Mouse (Mus musculus): ENCODE results near the gene Npas3. TPM values are rescaled to one million over a fixed set of nuclear protein-coding genes. Genes with fewer than 3 reads are reported as not detected.

Gene Npas3
- polyA plus RNA-seq, 1 experiment, result not detected

GRCm38 (mm10) chr12:53801831-53802230 is 553.4 kb downstream of the Npas3 start:
- TF ChIP-seq GATA1 (IDR thresholded peaks at IDR 0.05; ENCODE audit: low read length) (no peak), TAL1 (IDR thresholded peaks at IDR 0.05; ENCODE audit: low read length) (no peak)
- Histone ChIP-seq H3K27me3 (ENCODE audit: control insufficient read depth) (no peaks in the 10 kb centered on the region; the same call in 1 of the 2 replicates), H3K36me3 (ENCODE audit: control insufficient read depth) (no peaks in the 10 kb centered on the region), H3K4me1 (ENCODE audit: control insufficient read depth) (no peaks in the 10 kb centered on the region), H3K9me3 (ENCODE audit: control insufficient read depth, low read length) (no peaks in the 10 kb centered on the region), H3K4me3 (replicated peaks) (no peak overlapping the region)

- Histone ChIP-seq H3K36me3 (ENCODE audit: control insufficient read depth) (no peaks in the 10 kb centered on the region), H3K4me3 (replicated peaks) (no peak overlapping the region), H3K4me1 (ENCODE audit: control insufficient read depth) (no peaks in the 10 kb centered on the region), H3K27me3 (ENCODE audit: control insufficient read depth) (no peaks in the 10 kb centered on the region; the same call in 1 of the 2 replicates), H3K9me3 (ENCODE audit: control insufficient read depth, low read length) (no peaks in the 10 kb centered on the region)
- no peak for TF ChIP-seq GATA1 (IDR thresholded peaks at IDR 0.05; ENCODE audit: low read length)
- no peak for TF ChIP-seq TAL1 (IDR thresholded peaks at IDR 0.05; ENCODE audit: low read length)
These were observed 553.9 kb downstream of the Npas3 start for GRCm38 (mm10) chr12:53802381-53802780.

- H3K4me3 ChIP-seq (replicated peaks), result no peak overlapping the region
- no peaks in the 10 kb centered on the region for H3K4me1 ChIP-seq (ENCODE audit: control insufficient read depth)
- no peaks in the 10 kb centered on the region for H3K9me3 ChIP-seq (ENCODE audit: control insufficient read depth, low read length)
- no peak for TF ChIP-seq GATA1 (IDR thresholded peaks at IDR 0.05; ENCODE audit: low read length)
- no peak for TF ChIP-seq TAL1 (IDR thresholded peaks at IDR 0.05; ENCODE audit: low read length)
- H3K27me3 ChIP-seq (ENCODE audit: control insufficient read depth), result no peaks in the 10 kb centered on the region
- H3K36me3 ChIP-seq (ENCODE audit: control insufficient read depth), result no peaks in the 10 kb centered on the region
These were observed 561.6 kb downstream of the Npas3 start for GRCm38 (mm10) chr12:53810081-53810480.

GRCm38 (mm10) chr12:53814291-53814690 is 565.8 kb downstream of the Npas3 start:
- no peak for TF ChIP-seq TAL1 (IDR thresholded peaks at IDR 0.05; ENCODE audit: low read length)
- TF ChIP-seq GATA1 (IDR thresholded peaks at IDR 0.05; ENCODE audit: low read length), result no peak
- H3K4me3 ChIP-seq (replicated peaks), result no peak overlapping the region
- peaks cover 2% of the 10 kb centered on the region; the same call in 1 of the 2 replicates for H3K4me1 ChIP-seq (ENCODE audit: control insufficient read depth)
- no peaks in the 10 kb centered on the region for H3K9me3 ChIP-seq (ENCODE audit: control insufficient read depth, low read length)
- no peaks in the 10 kb centered on the region for H3K27me3 ChIP-seq (ENCODE audit: control insufficient read depth)
- no peaks in the 10 kb centered on the region for H3K36me3 ChIP-seq (ENCODE audit: control insufficient read depth)

GRCm38 (mm10) chr12:53819982-53820381 is 571.5 kb downstream of the Npas3 start:
- peaks cover 8% of the 10 kb centered on the region for H3K4me1 ChIP-seq (ENCODE audit: control insufficient read depth)
- no peaks in the 10 kb centered on the region for H3K27me3 ChIP-seq (ENCODE audit: control insufficient read depth)
- TF ChIP-seq GATA1 (IDR thresholded peaks at IDR 0.05; ENCODE audit: low read length), result no peak
- TF ChIP-seq TAL1 (IDR thresholded peaks at IDR 0.05; ENCODE audit: low read length), result no peak
- H3K36me3 ChIP-seq (ENCODE audit: control insufficient read depth), result no peaks in the 10 kb centered on the region
- H3K4me3 ChIP-seq (replicated peaks), result no peak overlapping the region
- H3K9me3 ChIP-seq (ENCODE audit: control insufficient read depth, low read length), result no peaks in the 10 kb centered on the region

GRCm38 (mm10) chr12:53822881-53823280 is 574.4 kb downstream of the Npas3 start:
- Histone ChIP-seq H3K9me3 (ENCODE audit: control insufficient read depth, low read length) (no peaks in the 10 kb centered on the region), H3K36me3 (ENCODE audit: control insufficient read depth) (no peaks in the 10 kb centered on the region), H3K4me3 (replicated peaks) (no peak overlapping the region), H3K27me3 (ENCODE audit: control insufficient read depth) (no peaks in the 10 kb centered on the region), H3K4me1 (ENCODE audit: control insufficient read depth) (peaks cover 9% of the 10 kb centered on the region)
- TF ChIP-seq GATA1 (IDR thresholded peaks at IDR 0.05; ENCODE audit: low read length), result no peak
- TF ChIP-seq TAL1 (IDR thresholded peaks at IDR 0.05; ENCODE audit: low read length), result no peak

GRCm38 (mm10) chr12:53825251-53825650 is 576.8 kb downstream of the Npas3 start:
- Histone ChIP-seq H3K36me3 (ENCODE audit: control insufficient read depth) (no peaks in the 10 kb centered on the region; the same call in 1 of the 2 replicates), H3K4me1 (ENCODE audit: control insufficient read depth) (peaks cover 13% of the 10 kb centered on the region), H3K4me3 (replicated peaks) (no peak overlapping the region), H3K27me3 (ENCODE audit: control insufficient read depth) (no peaks in the 10 kb centered on the region), H3K9me3 (ENCODE audit: control insufficient read depth, low read length) (no peaks in the 10 kb centered on the region)
- no peak for TF ChIP-seq GATA1 (IDR thresholded peaks at IDR 0.05; ENCODE audit: low read length)
- no peak for TF ChIP-seq TAL1 (IDR thresholded peaks at IDR 0.05; ENCODE audit: low read length)

- no peaks in the 10 kb centered on the region; the same call in 1 of the 2 replicates for H3K36me3 ChIP-seq (ENCODE audit: control insufficient read depth)
- TF ChIP-seq GATA1 (IDR thresholded peaks at IDR 0.05; ENCODE audit: low read length) (no peak), TAL1 (IDR thresholded peaks at IDR 0.05; ENCODE audit: low read length) (no peak)
- H3K9me3 ChIP-seq (ENCODE audit: control insufficient read depth, low read length), result no peaks in the 10 kb centered on the region
- H3K4me1 ChIP-seq (ENCODE audit: control insufficient read depth), result peaks cover 20% of the 10 kb centered on the region
- H3K27me3 ChIP-seq (ENCODE audit: control insufficient read depth), result no peaks in the 10 kb centered on the region
- no peak overlapping the region for H3K4me3 ChIP-seq (replicated peaks)
These were observed 577.6 kb downstream of the Npas3 start for GRCm38 (mm10) chr12:53825898-53826605.

- H3K4me1 ChIP-seq (ENCODE audit: control insufficient read depth), result peaks cover 28% of the 10 kb centered on the region
- H3K4me3 ChIP-seq (replicated peaks), result no peak overlapping the region
- no peaks in the 10 kb centered on the region for H3K27me3 ChIP-seq (ENCODE audit: control insufficient read depth)
- no peaks in the 10 kb centered on the region for H3K9me3 ChIP-seq (ENCODE audit: control insufficient read depth, low read length)
- TF ChIP-seq TAL1 (IDR thresholded peaks at IDR 0.05; ENCODE audit: low read length), result no peak
- TF ChIP-seq GATA1 (IDR thresholded peaks at IDR 0.05; ENCODE audit: low read length), result no peak
- no peaks in the 10 kb centered on the region; the same call in 1 of the 2 replicates for H3K36me3 ChIP-seq (ENCODE audit: control insufficient read depth)
These were observed 578.3 kb downstream of the Npas3 start for GRCm38 (mm10) chr12:53826812-53827211.
